Mouse (Mus musculus) cerebellum, adult 2 months (tissue): ENCODE results near the gene Pdzd3. TPM values are rescaled to one million over a fixed set of nuclear protein-coding genes. Genes with fewer than 3 reads are reported as not detected.

Source experiments
- DNase-seq, 2 experiments: peaks; one replicate each; pipeline ENCODE4 v3.0.0; 2021
- H3K27ac ChIP-seq: fragments of 200-500 bp; 2 replicates; pipeline ENCODE4 v1.5.1; 2012; ENCODE audit warnings: low read length, control low read depth, inconsistent platforms; ENCODE audit not compliant: insufficient read depth
- H3K27me3 ChIP-seq: fragments of 200-500 bp; 2 replicates; pipeline ENCODE4 v1.6.1; 2012; ENCODE audit warnings: inconsistent platforms, mild to moderate bottlenecking, low read length, moderate library complexity; ENCODE audit not compliant: control insufficient read depth, insufficient read depth
- H3K4me1 ChIP-seq: fragments of 200-500 bp; 2 replicates; pipeline ENCODE4 v1.6.1; 2011; ENCODE audit warnings: low read length; ENCODE audit not compliant: control insufficient read depth, insufficient read depth
- H3K4me3 ChIP-seq: fragments of 200-500 bp; replicated peaks from 2 replicates; pipeline ENCODE3; 2011; ENCODE audit warnings: mild to moderate bottlenecking, low read depth, low read length, control low read depth; ENCODE audit not compliant: insufficient read depth
- CTCF ChIP-seq: fragments of 200-500 bp; IDR thresholded peaks from 2 replicates; pipeline ENCODE4 v1.5.1; 2011; ENCODE audit warnings: low read depth, mild to moderate bottlenecking, control low read depth, low read length, moderate library complexity, borderline replicate concordance; ENCODE audit not compliant: insufficient read depth
- POLR2A ChIP-seq: fragments of 200-500 bp; IDR thresholded peaks from 2 replicates; pipeline ENCODE4 v1.6.1; 2011; ENCODE audit warnings: low read length, control low read depth, borderline replicate concordance; ENCODE audit not compliant: insufficient read depth
- WGBS: fragments of 180-500 bp; shearing (Covaris S2); methylation state at CpG from one replicate; pipeline ENCODE4 v1.1.7; 2018; 5-methylcytosine and 5-hydroxymethylcytosine counted together
- polyA plus RNA-seq: library from polyadenylated mRNA; depleted of rRNA; stranded (reverse); fragments of >200 nt; gene quantifications from 2 replicates; pipeline ENCODE4 v1.2.3, GENCODE M21; 2012

Gene Pdzd3
- polyA plus RNA-seq, 1 experiment: 0.08 TPM

GRCm38 (mm10) chr9:44249181-44250146 lies 1.8 kb downstream of the Pdzd3 start:
- Histone ChIP-seq H3K4me3 (no peak overlapping the region), H3K27ac (no peak overlapping the region), H3K27me3 (no peaks in the 10 kb centered on the region), H3K4me1 (no peaks in the 10 kb centered on the region)
- TF ChIP-seq POLR2A (no peak), CTCF (peak; percentile 64)
- DNase-seq: peak; percentile 50 to 58
- 47% methylated on average over 26 of the region's 26 CpGs for WGBS

- no peaks in the 10 kb centered on the region for H3K4me1 ChIP-seq
- no peak for DNase-seq
Measured at GRCm38 (mm10) chr9:44247907-44248306, 3.4 kb downstream of the Pdzd3 start.

GRCm38 (mm10) chr9:44243621-44244020 lies 7.7 kb downstream of the Pdzd3 start:
- no peak overlapping the region for H3K27ac ChIP-seq
- H3K4me3 ChIP-seq: no peak overlapping the region
- TF ChIP-seq CTCF (no peak), POLR2A (no peak)
- no peak for DNase-seq
- no peaks in the 10 kb centered on the region for H3K4me1 ChIP-seq
- 52% methylated on average over 2 of the region's 2 CpGs for WGBS
- H3K27me3 ChIP-seq: no peaks in the 10 kb centered on the region

More at GRCm38 (mm10) chr9:44247907-44248306, 3.4 kb downstream of the Pdzd3 start:
- Histone ChIP-seq H3K4me3 (no peak overlapping the region), H3K27me3 (no peaks in the 10 kb centered on the region), H3K27ac (no peak overlapping the region)
- TF ChIP-seq POLR2A (no peak), CTCF (no peak)
- WGBS: 88% methylated on average over 6 of the region's 6 CpGs

GRCm38 (mm10) chr9:44241418-44241817 lies 9.9 kb downstream of the Pdzd3 start:
- no peak for DNase-seq
- 70% methylated on average over 9 of the region's 9 CpGs for WGBS
- TF ChIP-seq POLR2A (no peak), CTCF (no peak)
- Histone ChIP-seq H3K4me1 (no peaks in the 10 kb centered on the region), H3K4me3 (no peak overlapping the region), H3K27me3 (no peaks in the 10 kb centered on the region), H3K27ac (no peak overlapping the region)

- Histone ChIP-seq H3K4me1 (no peaks in the 10 kb centered on the region), H3K27ac (no peak overlapping the region), H3K27me3 (no peaks in the 10 kb centered on the region), H3K4me3 (no peak overlapping the region)
- 39% methylated on average over 5 of the region's 5 CpGs for WGBS
- TF ChIP-seq CTCF (no peak), POLR2A (no peak)
- no peak for DNase-seq
Measured at GRCm38 (mm10) chr9:44240911-44241310, 10.4 kb downstream of the Pdzd3 start.

- WGBS: 55% methylated on average over 2 of the region's 2 CpGs
- Histone ChIP-seq H3K4me1 (no peaks in the 10 kb centered on the region), H3K27ac (no peak within 1 kb of the TSS), H3K27me3 (no peaks in the 10 kb centered on the region), H3K4me3 (no peak within 1 kb of the TSS)
- TF ChIP-seq CTCF: no peak
- no peak for TF ChIP-seq POLR2A
- no peak for DNase-seq
Measured at GRCm38 (mm10) chr9:44240399-44240798, 10.9 kb downstream of the Pdzd3 start, which contains the start of gene Ccdc153. TSS of gene Ccdc153 (plus strand) at chr9:44240676.

- Histone ChIP-seq H3K27ac (no peak overlapping the region), H3K4me1 (no peaks in the 10 kb centered on the region), H3K27me3 (no peaks in the 10 kb centered on the region), H3K4me3 (no peak overlapping the region)
- TF ChIP-seq POLR2A (no peak), CTCF (peak; percentile 71)
- WGBS: 4% methylated on average over 5 of the region's 5 CpGs
- peak; percentile 44 to 47 for DNase-seq
Measured at GRCm38 (mm10) chr9:44239447-44239846, 11.8 kb downstream of the Pdzd3 start.
